Mouse (Mus musculus) neural tube, embryonic 14.5 days (tissue): ENCODE data around the gene Kmt2e. TPM values are rescaled to one million over a fixed set of nuclear protein-coding genes. Genes with fewer than 3 reads are reported as not detected.

Experiments used
- ATAC-seq: fragments of 200-750 bp; cut with Nextera tagmentation; 2 replicates; pipeline ENCODE4 v1.8.0; 2017; ENCODE audit warnings: low read depth, mild to moderate bottlenecking, moderate TSS enrichment, moderate library complexity
- H3K27ac ChIP-seq: fragments of 300-500 bp; sonication (generic); 2 replicates; pipeline ENCODE4 v1.5.1; 2014; ENCODE audit warnings: low read depth, mild to moderate bottlenecking, control low read depth, low read length, moderate library complexity, mixed read lengths
- H3K27me3 ChIP-seq: fragments of 300-500 bp; sonication (generic); 2 replicates; pipeline ENCODE4 v1.6.1; 2014; ENCODE audit warnings: low read length; ENCODE audit not compliant: control insufficient read depth, insufficient read depth
- H3K36me3 ChIP-seq: fragments of 300-500 bp; sonication (generic); 2 replicates; pipeline ENCODE4 v1.6.1; 2014; ENCODE audit warnings: low read length, mixed read lengths; ENCODE audit not compliant: control insufficient read depth, insufficient read depth
- H3K4me1 ChIP-seq: fragments of 300-500 bp; sonication (generic); 2 replicates; pipeline ENCODE4 v1.6.1; 2014; ENCODE audit warnings: low read length; ENCODE audit not compliant: control insufficient read depth, insufficient read depth
- H3K4me2 ChIP-seq: fragments of 300-500 bp; sonication (generic); 2 replicates; pipeline ENCODE4 v1.6.1; 2014; ENCODE audit warnings: mild to moderate bottlenecking, low read depth, low read length, control low read depth
- H3K4me3 ChIP-seq: fragments of 300-500 bp; sonication (generic); 2 replicates; pipeline ENCODE4 v1.5.1; 2014; ENCODE audit warnings: low read depth, low read length, control low read depth, mixed read lengths
- H3K9ac ChIP-seq: fragments of 300-500 bp; sonication (generic); replicated peaks from 2 replicates; pipeline ENCODE4 v1.6.1; 2014; ENCODE audit warnings: low read depth, mild to moderate bottlenecking, control low read depth, low read length, mixed read lengths
- H3K9me3 ChIP-seq: fragments of 300-500 bp; sonication (generic); 2 replicates; pipeline ENCODE4 v1.6.1; 2016; ENCODE audit warnings: low read length; ENCODE audit not compliant: control insufficient read depth
- WGBS: fragments of 180-500 bp; shearing (Covaris S2); extraction: QIAGEN DNeasy Blood & Tissue Kit; methylation state at CpG from one replicate; pipeline ENCODE4 v1.1.7; 2014; 5-methylcytosine and 5-hydroxymethylcytosine counted together
- polyA plus RNA-seq: library from polyadenylated mRNA; unstranded; fragments of >200 nt; fragmentation: Nextera tagmentation; extraction: Ambion mirVana; gene quantifications from 2 replicates; pipeline ENCODE4 v1.2.1, GENCODE M21; 2014

The Kmt2e gene
- polyA plus RNA-seq, 1 experiment from 2014 or later = 151 TPM

DNA sequence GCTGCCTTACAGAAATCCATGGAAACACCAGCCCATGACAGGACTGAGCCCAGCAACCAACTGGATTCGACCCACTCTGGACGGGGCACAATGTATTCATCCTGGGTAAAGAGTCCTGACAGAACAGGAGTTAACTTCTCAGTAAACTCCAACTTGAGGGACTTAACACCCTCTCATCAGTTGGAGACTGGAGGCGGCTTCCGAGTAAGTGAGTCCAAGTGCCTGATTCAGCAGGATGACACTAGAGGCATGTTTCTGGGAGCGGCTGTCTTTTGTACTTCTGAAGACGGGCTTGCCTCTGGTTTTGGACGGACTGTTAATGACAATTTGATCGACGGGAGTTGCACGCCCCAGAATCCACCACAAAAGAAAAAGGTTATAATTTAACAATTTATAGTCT is 63.7 kb downstream of the Kmt2e start:
- Histone ChIP-seq H3K27me3 (no peaks in the 10 kb centered on the region), H3K9ac (no peak overlapping the region), H3K4me1 (no peaks in the 10 kb centered on the region), H3K4me3 (no peak overlapping the region), H3K9me3 (no peaks in the 10 kb centered on the region), H3K4me2 (no peak overlapping the region), H3K36me3 (peaks cover 82% of the 10 kb centered on the region), H3K27ac (no peak overlapping the region)
- no peak for ATAC-seq
- WGBS = 89% methylated on average over 10 of the region's 10 CpGs

DNA sequence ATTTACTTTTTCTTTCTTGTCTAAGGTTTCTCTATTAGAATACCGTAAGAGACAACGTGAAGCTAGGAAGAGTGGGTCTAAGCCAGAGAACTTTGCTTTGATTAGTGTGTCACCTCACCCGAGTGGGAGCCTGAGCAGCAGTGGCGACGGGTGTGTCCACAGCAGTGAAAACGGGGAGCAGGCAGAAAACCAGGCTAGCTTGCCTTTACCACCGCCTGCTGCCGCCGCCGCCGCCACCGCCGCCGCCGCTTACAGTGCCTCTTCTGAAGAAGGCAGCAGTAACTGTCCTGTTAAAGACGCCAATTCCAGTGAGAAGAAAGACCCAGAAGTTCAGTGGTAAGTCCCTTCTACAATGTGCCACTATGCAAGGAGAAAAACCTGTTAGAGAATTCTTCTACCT is 65.0 kb downstream of the Kmt2e start:
- Histone ChIP-seq H3K27ac (no peak overlapping the region), H3K4me2 (no peak overlapping the region), H3K36me3 (peaks cover 79% of the 10 kb centered on the region), H3K9me3 (no peaks in the 10 kb centered on the region), H3K4me3 (no peak overlapping the region), H3K4me1 (no peaks in the 10 kb centered on the region), H3K27me3 (no peaks in the 10 kb centered on the region), H3K9ac (no peak overlapping the region)
- WGBS = 92% methylated on average over 16 of the region's 16 CpGs
- no peak for ATAC-seq

DNA sequence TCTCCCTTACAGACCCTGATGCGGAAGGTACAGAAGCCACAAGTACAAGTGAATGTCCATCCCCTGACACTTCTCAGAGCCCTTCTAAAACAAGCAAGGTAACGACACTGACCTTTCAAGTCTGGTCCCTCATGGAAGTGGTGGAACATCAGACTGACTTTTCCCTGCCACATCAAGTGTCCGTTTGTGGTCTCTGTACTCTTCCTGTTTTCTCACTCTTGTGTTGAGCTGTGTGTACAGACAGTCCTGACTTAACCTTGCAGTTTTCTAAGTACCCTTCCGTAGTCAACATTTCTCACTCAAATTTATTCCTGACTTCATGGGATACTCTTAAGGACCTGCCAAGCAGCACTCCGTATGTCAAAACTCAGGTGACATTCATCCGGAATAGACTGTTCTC is 66.5 kb downstream of the Kmt2e start:
- peaks cover 69% of the 10 kb centered on the region for H3K36me3 ChIP-seq
- WGBS = 94% methylated on average over 6 of the region's 6 CpGs

DNA sequence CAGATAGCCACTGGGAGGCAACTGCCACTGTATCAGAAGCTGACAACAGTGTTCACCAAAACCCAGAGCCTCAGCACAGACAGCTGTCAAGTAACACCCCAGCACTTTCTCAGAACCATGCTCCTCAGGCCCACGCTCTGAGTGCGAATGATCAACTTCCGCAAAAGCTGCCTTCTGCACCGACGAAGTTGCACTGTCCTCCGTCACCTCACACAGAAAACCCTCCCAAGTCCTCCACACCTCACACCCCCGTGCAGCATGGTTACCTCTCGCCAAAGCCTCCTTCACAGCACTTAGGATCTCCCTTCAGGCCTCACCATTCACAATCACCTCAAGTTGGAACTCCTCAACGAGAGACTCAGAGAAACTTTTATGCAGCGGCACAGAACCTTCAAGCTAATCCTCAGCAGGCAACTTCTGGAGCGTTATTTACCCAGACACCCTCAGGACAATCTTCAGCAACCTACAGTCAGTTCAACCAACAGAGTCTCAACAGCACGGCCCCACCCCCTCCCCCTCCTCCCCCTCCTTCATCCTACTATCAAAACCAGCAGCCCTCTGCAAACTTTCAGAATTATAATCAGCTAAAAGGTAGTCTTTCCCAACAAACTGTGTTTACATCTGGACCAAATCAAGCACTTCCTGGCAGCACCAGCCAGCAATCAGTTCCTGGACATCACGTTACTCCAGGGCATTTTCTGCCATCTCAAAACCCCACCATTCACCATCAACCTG is 67.5 kb downstream of the Kmt2e start:
- Histone ChIP-seq H3K4me2 (no peak overlapping the region), H3K36me3 (peaks cover 60% of the 10 kb centered on the region), H3K9me3 (no peaks in the 10 kb centered on the region), H3K4me1 (no peaks in the 10 kb centered on the region), H3K4me3 (no peak overlapping the region), H3K27ac (no peak overlapping the region), H3K27me3 (no peaks in the 10 kb centered on the region), H3K9ac (no peak overlapping the region)
- ATAC-seq = no peak
- 87% methylated on average over 13 of the region's 13 CpGs for WGBS

More for the DNA sequence above, 66.5 kb downstream of the Kmt2e start:
- H3K27ac ChIP-seq = no peak overlapping the region
- H3K9me3 ChIP-seq = no peaks in the 10 kb centered on the region
- no peaks in the 10 kb centered on the region for H3K4me1 ChIP-seq
- H3K9ac ChIP-seq = no peak overlapping the region
- H3K4me3 ChIP-seq = no peak overlapping the region
- no peak overlapping the region for H3K4me2 ChIP-seq
- H3K27me3 ChIP-seq = no peaks in the 10 kb centered on the region
- no peak for ATAC-seq

DNA sequence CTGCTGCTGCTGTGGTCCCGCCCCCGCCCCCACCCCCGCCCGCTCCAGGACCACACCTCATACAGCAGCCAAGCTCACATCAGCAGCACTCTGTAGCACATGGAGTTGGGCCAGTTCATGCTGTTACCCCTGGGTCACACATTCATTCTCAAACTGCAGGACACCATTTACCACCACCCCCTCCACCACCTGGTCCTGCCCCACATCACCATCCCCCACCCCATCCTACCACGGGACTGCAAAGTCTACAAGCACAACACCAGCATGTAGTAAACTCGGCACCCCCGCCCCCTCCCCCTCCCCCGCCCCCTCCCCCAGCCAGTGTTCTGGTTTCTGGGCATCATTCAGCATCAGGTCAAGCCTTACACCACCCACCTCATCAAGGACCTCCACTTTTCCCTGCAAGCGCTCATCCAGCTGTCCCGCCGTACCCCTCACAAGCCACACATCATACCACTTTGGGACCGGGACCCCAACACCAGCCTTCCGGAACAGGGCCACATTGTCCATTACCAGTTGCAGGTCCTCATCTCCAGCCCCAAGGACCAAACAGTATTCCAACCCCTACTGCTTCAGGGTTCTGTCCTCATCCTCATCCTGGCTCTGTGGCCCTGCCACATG is 68.2 kb downstream of the Kmt2e start:
- H3K9me3 ChIP-seq = no peaks in the 10 kb centered on the region
- 68% methylated on average over 12 of the region's 13 CpGs for WGBS
- no peak overlapping the region for H3K4me2 ChIP-seq
- ATAC-seq = peak; percentile 57
- no peaks in the 10 kb centered on the region for H3K4me1 ChIP-seq
- no peak overlapping the region for H3K9ac ChIP-seq
- H3K27me3 ChIP-seq = no peaks in the 10 kb centered on the region
- H3K27ac ChIP-seq = no peak overlapping the region
- H3K4me3 ChIP-seq = no peak overlapping the region
- H3K36me3 ChIP-seq = peaks cover 55% of the 10 kb centered on the region

DNA sequence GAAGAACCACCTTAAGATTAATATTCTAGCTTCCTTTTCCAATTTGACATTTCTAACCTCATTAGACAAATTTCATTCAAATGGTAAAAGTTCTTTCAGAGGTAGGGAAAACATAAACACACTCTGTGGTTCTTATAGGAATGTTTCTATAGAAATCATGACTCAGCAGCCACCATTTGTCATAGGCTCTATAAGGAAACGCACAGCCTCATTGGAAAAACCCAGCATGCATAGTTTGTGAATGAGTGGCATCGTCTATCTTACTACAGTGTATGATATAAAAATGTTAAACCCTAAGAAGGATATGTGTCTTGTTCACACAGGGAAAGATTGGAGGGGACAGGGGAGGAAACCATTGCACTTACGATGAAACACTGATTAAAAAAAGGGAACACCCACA is 71.3 kb downstream of the Kmt2e start:
- WGBS = 78% methylated on average over 3 of the region's 3 CpGs
- H3K4me1 ChIP-seq = no peaks in the 10 kb centered on the region
- no peak for ATAC-seq
- no peak overlapping the region for H3K9ac ChIP-seq
- no peaks in the 10 kb centered on the region for H3K27me3 ChIP-seq
- H3K9me3 ChIP-seq = no peaks in the 10 kb centered on the region
- H3K36me3 ChIP-seq = peaks cover 28% of the 10 kb centered on the region
- H3K4me2 ChIP-seq = no peak overlapping the region
- H3K4me3 ChIP-seq = no peak overlapping the region
- no peak overlapping the region for H3K27ac ChIP-seq

DNA sequence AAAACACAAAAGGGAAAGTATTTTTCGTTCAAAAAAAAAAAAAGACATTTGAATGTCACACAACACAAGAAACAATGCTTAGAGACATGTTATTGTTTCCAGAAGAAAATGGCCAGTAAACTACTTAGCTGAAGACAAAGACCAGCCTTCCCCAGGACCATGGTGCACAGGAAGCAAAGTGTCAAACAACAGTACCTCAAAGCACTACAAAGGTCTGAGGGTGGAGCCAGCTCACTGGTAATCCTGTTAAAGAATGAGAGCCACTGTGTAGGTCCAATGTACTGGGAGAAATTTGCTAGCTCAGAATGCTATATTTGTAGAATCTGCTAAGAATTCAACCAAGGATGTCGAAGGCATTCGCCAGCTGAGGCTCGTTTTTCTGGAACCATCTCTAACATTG is 73.0 kb downstream of the Kmt2e start:
- ATAC-seq = no peak
- no peaks in the 10 kb centered on the region for H3K4me1 ChIP-seq
- H3K4me3 ChIP-seq = no peak overlapping the region
- H3K27me3 ChIP-seq = no peaks in the 10 kb centered on the region
- WGBS = 82% methylated on average over 4 of the region's 4 CpGs
- H3K4me2 ChIP-seq = no peak overlapping the region
- no peak overlapping the region for H3K9ac ChIP-seq
- no peaks in the 10 kb centered on the region for H3K9me3 ChIP-seq
- H3K36me3 ChIP-seq = peaks cover 12% of the 10 kb centered on the region
- 0 out of 2 replicates have a peak overlapping the region, but pooled peaks have one; percentile 4 for H3K27ac ChIP-seq

DNA sequence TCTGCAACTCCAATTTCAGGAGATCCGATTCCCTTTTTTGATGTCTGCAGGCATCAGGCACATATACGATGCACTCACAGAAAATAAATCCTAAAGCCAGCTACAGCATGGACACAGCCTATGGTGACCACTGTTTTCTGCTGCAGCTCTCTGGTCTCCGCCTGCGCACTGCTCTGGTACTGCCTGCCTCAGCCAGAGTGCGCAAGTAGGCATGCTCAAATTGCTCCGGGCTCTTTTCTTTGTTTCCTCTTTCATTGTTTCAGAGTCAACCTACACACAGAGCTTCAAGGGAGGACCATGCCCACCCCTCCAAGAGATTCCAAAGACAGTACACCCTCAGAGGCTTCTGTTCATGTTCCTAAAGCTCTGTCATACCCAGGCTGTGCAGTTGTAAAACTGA is 74.4 kb downstream of the Kmt2e start:
- H3K36me3 ChIP-seq = peaks cover 7% of the 10 kb centered on the region; the same call in 1 of the 2 replicates
- 0 out of 2 replicates have a peak, but pooled peaks have one; percentile 45 for ATAC-seq

DNA sequence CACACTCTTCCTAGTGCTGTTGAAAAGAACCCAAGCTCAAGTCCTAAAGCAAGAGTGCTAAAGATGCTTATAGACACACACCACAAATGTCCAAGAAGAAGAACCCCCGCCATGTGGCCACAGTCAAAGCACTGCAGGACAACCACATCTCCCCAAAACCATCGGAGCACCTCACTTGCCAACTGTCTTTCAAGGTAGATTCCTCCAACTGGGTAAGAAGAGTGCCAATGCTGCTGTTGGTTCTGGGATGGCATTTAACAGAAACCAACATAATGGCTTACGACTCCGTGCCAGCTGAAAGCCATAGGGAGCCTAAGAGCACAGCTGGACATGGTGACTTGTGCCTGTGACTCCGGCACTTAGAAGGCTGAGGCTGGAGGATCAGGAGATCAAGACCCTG is 77.2 kb downstream of the Kmt2e start:
- Histone ChIP-seq H3K4me2 (no peak overlapping the region), H3K9me3 (no peaks in the 10 kb centered on the region), H3K9ac (no peak overlapping the region), H3K27ac (no peak overlapping the region), H3K36me3 (peaks cover 21% of the 10 kb centered on the region), H3K4me1 (no peaks in the 10 kb centered on the region), H3K27me3 (no peaks in the 10 kb centered on the region), H3K4me3 (no peak overlapping the region)
- WGBS = 92% methylated on average over 5 of the region's 5 CpGs
- ATAC-seq = no peak

More for the DNA sequence above, 74.4 kb downstream of the Kmt2e start:
- Histone ChIP-seq H3K27me3 (no peaks in the 10 kb centered on the region), H3K4me2 (no peak overlapping the region), H3K9me3 (no peaks in the 10 kb centered on the region), H3K4me3 (no peak overlapping the region), H3K4me1 (no peaks in the 10 kb centered on the region), H3K27ac (no peak overlapping the region), H3K9ac (no peak overlapping the region)
- 68% methylated on average over 6 of the region's 6 CpGs for WGBS
